Mouse (Mus musculus): ENCODE measurements at regions not wholly inside any gene's neighbourhood (a gene's known extent, or its start where the extent isn't known, plus 50 kb on each side); places are given as distances from the start of the nearest gene placed in this dataset.

DNA sequence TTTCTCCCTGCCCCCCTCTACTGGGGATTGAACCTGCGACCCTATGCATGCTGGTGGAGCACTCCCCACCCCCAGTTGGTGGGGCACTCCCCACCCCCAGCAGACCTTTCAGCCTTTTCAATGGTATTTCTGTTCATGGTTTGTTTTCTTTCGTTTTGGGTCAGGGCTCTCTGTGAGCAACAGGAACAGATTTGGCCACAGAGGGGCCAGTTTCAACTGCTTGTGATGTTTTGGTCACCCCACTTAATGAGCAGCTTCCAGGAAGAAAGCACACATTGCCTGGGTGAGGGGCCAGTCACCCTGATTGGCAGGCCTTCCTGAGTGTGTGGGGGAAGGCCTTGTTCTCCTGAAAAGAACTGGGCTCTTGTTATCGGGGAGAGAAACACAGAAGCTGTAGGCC lies 71.5 kb upstream of the Sulf2 start:
- TF ChIP-seq CTCF (IDR thresholded peaks at IDR 0.05; ENCODE audit: low read depth) (no peak), EP300 (IDR thresholded peaks at IDR 0.05; ENCODE audit: low read depth) (no peak)

All from liver, postnatal 0 days (tissue).